Mouse (Mus musculus) midbrain, embryonic 15.5 days (tissue): ENCODE results near the gene Bpifc. TPM values are rescaled to one million over a fixed set of nuclear protein-coding genes. Genes with fewer than 3 reads are reported as not detected.

Experiments used
- ATAC-seq: fragments of 200-750 bp; cut with Nextera tagmentation; replicated peaks from 2 replicates; pipeline ENCODE4 v1.8.0; 2017; ENCODE audit warnings: moderate TSS enrichment
- H3K27ac ChIP-seq: fragments of 300-500 bp; sonication (generic); 2 replicates; pipeline ENCODE4 v1.5.1; 2015; ENCODE audit warnings: mild to moderate bottlenecking, inconsistent platforms
- H3K27me3 ChIP-seq: fragments of 300-500 bp; sonication (generic); replicated peaks from 2 replicates; pipeline ENCODE4 v1.6.1; 2015; ENCODE audit warnings: inconsistent platforms
- H3K36me3 ChIP-seq: fragments of 300-500 bp; sonication (generic); replicated peaks from 2 replicates; pipeline ENCODE4 v1.6.1; 2015; ENCODE audit warnings: inconsistent platforms
- H3K4me1 ChIP-seq: fragments of 300-500 bp; sonication (generic); 2 replicates; pipeline ENCODE4 v1.6.1; 2015; ENCODE audit warnings: inconsistent platforms
- H3K4me2 ChIP-seq: fragments of 300-500 bp; sonication (generic); 2 replicates; pipeline ENCODE4 v1.6.1; 2015; ENCODE audit warnings: inconsistent platforms, mild to moderate bottlenecking, moderate library complexity
- H3K4me3 ChIP-seq: fragments of 300-500 bp; sonication (generic); 2 replicates; pipeline ENCODE4 v1.5.1; 2015; ENCODE audit warnings: mild to moderate bottlenecking, inconsistent platforms
- H3K9ac ChIP-seq: fragments of 300-500 bp; sonication (generic); 2 replicates; pipeline ENCODE4 v1.6.1; 2015; ENCODE audit warnings: mild to moderate bottlenecking, inconsistent platforms
- H3K9me3 ChIP-seq: fragments of 300-500 bp; sonication (generic); 2 replicates; pipeline ENCODE4 v1.6.1; 2016; ENCODE audit warnings: inconsistent platforms
- WGBS: fragments of 180-500 bp; shearing (Covaris S2); methylation state at CpG from one replicate; pipeline ENCODE4 v1.1.7; 2015; ENCODE audit warnings: mixed read lengths; 5-methylcytosine and 5-hydroxymethylcytosine counted together
- polyA plus RNA-seq: library from polyadenylated mRNA; unstranded; fragments of >200 nt; fragmentation: Nextera tagmentation; extraction: Ambion mirVana; gene quantifications from 2 replicates; pipeline ENCODE4 v1.2.1, GENCODE M21; 2015

Gene Bpifc
- 0.11 TPM in 1 of 2 replicates, not detected in the other for polyA plus RNA-seq

DNA sequence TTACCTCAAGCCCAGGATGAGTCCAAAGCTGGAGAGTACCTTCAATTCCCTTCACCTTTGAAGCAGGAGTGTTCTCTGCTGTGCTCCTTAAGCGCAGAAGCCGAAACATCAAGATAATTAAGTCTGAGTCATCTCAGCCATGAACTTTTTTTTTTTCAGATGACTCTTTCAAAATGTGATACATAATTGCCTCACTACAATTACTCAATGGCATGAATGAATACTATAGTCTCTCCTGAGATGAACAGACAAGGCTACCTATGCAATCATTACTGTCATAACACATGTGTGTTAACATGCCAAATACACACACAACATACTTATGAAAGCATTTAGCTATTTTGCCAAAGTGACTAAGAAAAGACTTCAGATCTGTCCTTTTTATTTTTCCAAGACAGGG, at the start of gene Bpifc:
Gene Bpifc, minus strand, starts transcription at position 115 of the 400 bp plus-strand sequence.
- no peaks in the 10 kb centered on the region for H3K9me3 ChIP-seq
- ATAC-seq: no peak

DNA sequence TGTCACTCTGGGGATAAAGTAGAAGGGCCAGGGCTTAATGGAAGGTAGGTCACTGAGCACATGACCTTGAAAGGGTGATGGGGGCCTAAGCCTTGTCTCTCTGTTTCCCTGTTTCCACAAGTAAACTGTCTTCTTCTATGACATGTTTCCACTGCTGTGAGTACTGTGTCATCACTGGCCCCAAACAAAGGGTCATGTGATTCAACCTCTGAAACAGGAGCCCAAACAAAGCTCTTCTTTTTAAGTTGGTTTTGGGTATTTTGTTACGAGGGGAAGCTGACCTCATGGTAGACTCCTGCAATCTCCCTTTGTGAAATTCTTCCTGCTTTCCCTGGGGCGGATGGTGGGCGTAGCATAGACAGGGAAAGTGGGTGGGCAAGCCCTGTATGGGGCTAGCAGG, 48.6 kb upstream of the Bpifc start:
- 55% methylated on average over 3 of the region's 3 CpGs for WGBS
- Histone ChIP-seq H3K27ac (no peak overlapping the region), H3K27me3 (no peaks in the 10 kb centered on the region), H3K9ac (no peak overlapping the region), H3K4me3 (no peak overlapping the region), H3K36me3 (peaks cover 19% of the 10 kb centered on the region), H3K9me3 (no peaks in the 10 kb centered on the region), H3K4me1 (no peaks in the 10 kb centered on the region), H3K4me2 (no peak overlapping the region)
- no peak for ATAC-seq

More for the DNA sequence above, at the start of gene Bpifc:
- WGBS: 90% methylated on average over 2 of the region's 2 CpGs
- H3K4me2 ChIP-seq: no peak within 1 kb of the TSS
- H3K4me3 ChIP-seq: no peak within 1 kb of the TSS
- H3K27me3 ChIP-seq: no peaks in the 10 kb centered on the region
- no peak within 1 kb of the TSS for H3K9ac ChIP-seq
- no peaks in the 10 kb centered on the region for H3K4me1 ChIP-seq
- H3K36me3 ChIP-seq: no peaks in the 10 kb centered on the region
- H3K27ac ChIP-seq: no peak within 1 kb of the TSS

DNA sequence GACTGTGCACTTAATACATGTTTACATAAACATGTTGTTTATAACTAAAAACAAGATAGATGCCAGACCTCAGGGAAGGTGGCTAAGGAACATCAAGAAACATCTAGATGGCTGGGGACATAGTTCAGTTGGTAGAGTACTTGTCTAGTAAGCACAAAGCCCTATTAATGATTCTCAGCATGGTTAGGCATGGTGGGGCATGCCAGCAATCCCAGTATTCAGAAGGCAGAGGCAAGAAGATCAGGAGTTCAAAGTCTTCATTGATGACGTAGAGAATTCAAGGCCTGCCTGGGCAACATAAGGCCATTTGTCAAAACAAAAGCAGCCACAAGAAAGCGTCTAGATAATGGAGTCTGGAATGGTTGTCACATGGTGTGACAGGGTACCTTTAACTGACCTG, 46.0 kb upstream of the Bpifc start:
- Histone ChIP-seq H3K9me3 (no peaks in the 10 kb centered on the region), H3K9ac (no peak overlapping the region), H3K27ac (no peak overlapping the region), H3K4me2 (no peak overlapping the region), H3K4me3 (no peak overlapping the region), H3K4me1 (no peaks in the 10 kb centered on the region), H3K27me3 (no peaks in the 10 kb centered on the region), H3K36me3 (peaks cover 25% of the 10 kb centered on the region)
- 52% methylated on average over 2 of the region's 2 CpGs for WGBS
- ATAC-seq: no peak

DNA sequence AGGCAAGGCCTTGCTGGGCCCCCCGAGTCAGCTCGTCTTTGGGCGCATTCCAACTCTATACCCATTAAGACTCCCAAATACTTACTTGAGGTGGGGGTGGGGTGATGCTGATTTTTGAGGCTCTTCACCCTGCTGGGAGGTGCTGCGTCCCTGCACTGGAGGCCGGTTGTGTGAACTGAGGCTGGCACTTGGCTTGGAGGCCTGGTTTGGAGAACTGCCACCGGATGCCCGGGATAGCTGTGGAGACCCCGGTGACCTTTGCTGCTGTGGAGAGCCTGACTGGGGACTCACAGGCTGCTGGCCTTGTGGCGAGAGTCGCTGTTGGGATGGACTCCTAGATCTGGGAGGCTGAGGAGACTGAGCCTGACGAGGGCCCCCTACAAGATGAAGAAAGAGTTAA, 45.6 kb upstream of the Bpifc start:
- Histone ChIP-seq H3K27me3 (no peaks in the 10 kb centered on the region), H3K27ac (no peak overlapping the region), H3K36me3 (peaks cover 21% of the 10 kb centered on the region), H3K4me3 (no peak overlapping the region), H3K9me3 (no peaks in the 10 kb centered on the region), H3K4me1 (no peaks in the 10 kb centered on the region), H3K9ac (no peak overlapping the region), H3K4me2 (no peak overlapping the region)
- WGBS: 87% methylated on average over 11 of the region's 11 CpGs
- ATAC-seq: no peak

GRCm38 (mm10) chr10:86056297-86056903, 44.7 kb upstream of the Bpifc start:
- no peak for ATAC-seq
- no peaks in the 10 kb centered on the region for H3K4me1 ChIP-seq
- 78% methylated on average over 8 of the region's 8 CpGs for WGBS

DNA sequence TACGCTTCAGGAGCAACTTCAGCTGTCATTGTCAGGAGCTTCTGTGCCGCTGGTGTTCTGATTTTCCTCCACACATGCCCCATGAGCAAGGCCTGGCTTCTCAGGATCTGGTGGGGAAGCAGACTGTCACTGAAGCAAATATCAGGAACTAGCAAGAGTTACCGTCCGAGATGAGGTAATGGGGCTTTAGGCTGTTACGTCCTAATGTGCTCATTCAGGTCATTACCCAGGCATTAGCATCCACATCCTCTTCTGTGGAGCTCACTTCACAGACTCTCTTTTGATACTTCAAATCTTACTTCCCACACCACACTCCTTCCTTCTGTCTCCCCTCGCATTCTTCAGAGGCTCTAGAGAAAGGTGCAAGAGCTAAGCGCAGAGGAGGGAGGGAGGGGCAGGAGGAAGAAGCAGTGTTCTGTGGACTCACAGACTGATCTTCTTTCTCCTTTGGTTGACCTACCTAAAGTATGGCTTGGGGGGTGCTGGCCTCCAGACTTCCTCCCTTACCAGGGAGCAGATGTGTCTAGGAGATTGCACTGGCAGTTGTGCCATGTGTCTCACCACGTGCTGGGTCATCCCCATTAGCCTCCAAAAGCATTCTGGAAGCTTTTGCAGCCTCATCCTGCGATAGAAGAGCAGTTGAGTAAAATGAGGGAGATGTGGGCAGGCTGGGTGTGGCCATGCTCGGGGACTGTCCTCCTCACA, 41.3 kb upstream of the Bpifc start:
- Histone ChIP-seq H3K27me3 (no peaks in the 10 kb centered on the region), H3K9me3 (no peaks in the 10 kb centered on the region), H3K4me3 (no peak overlapping the region), H3K4me1 (no peaks in the 10 kb centered on the region), H3K36me3 (peaks cover 21% of the 10 kb centered on the region), H3K4me2 (no peak overlapping the region), H3K27ac (no peak overlapping the region), H3K9ac (no peak overlapping the region)
- ATAC-seq: no peak
- WGBS: 85% methylated on average over 10 of the region's 10 CpGs

More at GRCm38 (mm10) chr10:86056297-86056903, 44.7 kb upstream of the Bpifc start:
- no peaks in the 10 kb centered on the region for H3K27me3 ChIP-seq
- H3K4me2 ChIP-seq: no peak overlapping the region
- H3K27ac ChIP-seq: no peak overlapping the region
- H3K9ac ChIP-seq: no peak overlapping the region
- no peaks in the 10 kb centered on the region for H3K9me3 ChIP-seq
- no peak overlapping the region for H3K4me3 ChIP-seq
- peaks cover 21% of the 10 kb centered on the region for H3K36me3 ChIP-seq

- ATAC-seq: no peak
- whole genome bisulfite sequencing: 82% methylated on average over 2 of the region's 2 CpGs
- Histone ChIP-seq H3K27me3 (no peaks in the 10 kb centered on the region), H3K4me1 (no peaks in the 10 kb centered on the region), H3K9me3 (no peaks in the 10 kb centered on the region), H3K27ac (no peak overlapping the region), H3K9ac (no peak overlapping the region), H3K4me2 (no peak overlapping the region), H3K36me3 (peaks cover 10% of the 10 kb centered on the region), H3K4me3 (no peak overlapping the region)
Measured at GRCm38 (mm10) chr10:86050522-86050921, 38.8 kb upstream of the Bpifc start.

- WGBS: 92% methylated on average over 9 of the region's 9 CpGs
- Histone ChIP-seq H3K4me3 (no peak overlapping the region), H3K27ac (no peak overlapping the region)
Measured at GRCm38 (mm10) chr10:86047786-86048185, 36.1 kb upstream of the Bpifc start.

GRCm38 (mm10) chr10:86046371-86046770, 34.7 kb upstream of the Bpifc start:
- H3K36me3 ChIP-seq: no peaks in the 10 kb centered on the region
- no peak overlapping the region for H3K4me2 ChIP-seq
- H3K9me3 ChIP-seq: no peaks in the 10 kb centered on the region
- no peak overlapping the region for H3K4me3 ChIP-seq
- no peaks in the 10 kb centered on the region for H3K4me1 ChIP-seq
- H3K27ac ChIP-seq: no peak overlapping the region
- no peak overlapping the region for H3K9ac ChIP-seq
- WGBS: 98% methylated on average over 1 of the region's 1 CpGs
- no peak for ATAC-seq
- no peaks in the 10 kb centered on the region for H3K27me3 ChIP-seq

More at GRCm38 (mm10) chr10:86047786-86048185, 36.1 kb upstream of the Bpifc start:
- no peaks in the 10 kb centered on the region for H3K4me1 ChIP-seq
- no peak overlapping the region for H3K4me2 ChIP-seq
- no peaks in the 10 kb centered on the region for H3K27me3 ChIP-seq
- H3K36me3 ChIP-seq: no peaks in the 10 kb centered on the region
- no peaks in the 10 kb centered on the region for H3K9me3 ChIP-seq
- ATAC-seq: no peak
- no peak overlapping the region for H3K9ac ChIP-seq

DNA sequence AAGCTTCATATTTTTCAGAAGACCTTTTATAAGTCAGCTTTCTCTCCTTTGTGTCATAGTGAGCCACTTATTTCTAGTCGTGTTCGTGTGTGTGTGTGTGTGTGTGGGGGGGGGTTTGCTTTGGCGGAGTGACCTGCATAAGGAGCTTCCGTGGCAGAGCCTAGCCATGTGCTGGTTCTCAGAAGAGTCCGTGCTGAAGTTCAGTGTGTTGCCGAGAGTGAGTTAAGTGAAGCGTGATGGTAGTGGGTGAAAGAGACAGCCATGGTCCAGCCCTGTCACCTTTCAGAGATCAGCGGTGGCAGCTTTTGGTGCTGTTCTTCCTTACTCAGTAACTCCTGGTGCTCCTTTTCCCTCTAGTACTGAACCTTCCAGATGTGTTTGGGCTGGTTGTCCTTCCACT, 32.4 kb upstream of the Bpifc start:
- 77% methylated on average over 8 of the region's 8 CpGs for WGBS
- no peak overlapping the region for H3K4me2 ChIP-seq
- no peak for ATAC-seq
- H3K4me1 ChIP-seq: no peaks in the 10 kb centered on the region
- H3K9me3 ChIP-seq: no peaks in the 10 kb centered on the region
- no peak overlapping the region for H3K9ac ChIP-seq
- H3K36me3 ChIP-seq: no peaks in the 10 kb centered on the region
- H3K27me3 ChIP-seq: no peaks in the 10 kb centered on the region
- H3K27ac ChIP-seq: no peak overlapping the region
- no peak overlapping the region for H3K4me3 ChIP-seq

DNA sequence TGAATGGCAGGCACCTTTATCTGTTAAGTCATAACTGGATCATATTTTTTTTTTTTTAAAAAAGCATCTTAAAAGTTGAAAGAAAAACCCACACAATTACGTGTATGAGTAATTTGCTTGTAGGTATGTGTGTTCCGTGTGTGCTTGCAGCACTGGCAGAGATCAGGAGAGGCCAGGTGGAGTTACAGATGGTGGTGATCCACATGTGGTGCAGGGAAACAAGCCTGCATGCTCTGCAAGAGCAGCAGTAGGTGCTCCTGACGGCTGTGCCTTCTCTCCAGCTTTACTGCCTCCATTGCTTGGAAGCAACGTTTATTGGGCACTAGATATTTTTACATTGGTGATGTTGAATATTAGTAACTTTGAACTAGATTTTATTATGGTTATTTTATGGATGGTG, 32.0 kb upstream of the Bpifc start:
- no peak overlapping the region for H3K27ac ChIP-seq
- H3K4me2 ChIP-seq: no peak overlapping the region
- H3K9me3 ChIP-seq: no peaks in the 10 kb centered on the region
- no peaks in the 10 kb centered on the region for H3K27me3 ChIP-seq
- no peak overlapping the region for H3K9ac ChIP-seq
- H3K36me3 ChIP-seq: no peaks in the 10 kb centered on the region
- no peak for ATAC-seq
- 83% methylated on average over 4 of the region's 4 CpGs for WGBS
- no peaks in the 10 kb centered on the region for H3K4me1 ChIP-seq
- no peak overlapping the region for H3K4me3 ChIP-seq

DNA sequence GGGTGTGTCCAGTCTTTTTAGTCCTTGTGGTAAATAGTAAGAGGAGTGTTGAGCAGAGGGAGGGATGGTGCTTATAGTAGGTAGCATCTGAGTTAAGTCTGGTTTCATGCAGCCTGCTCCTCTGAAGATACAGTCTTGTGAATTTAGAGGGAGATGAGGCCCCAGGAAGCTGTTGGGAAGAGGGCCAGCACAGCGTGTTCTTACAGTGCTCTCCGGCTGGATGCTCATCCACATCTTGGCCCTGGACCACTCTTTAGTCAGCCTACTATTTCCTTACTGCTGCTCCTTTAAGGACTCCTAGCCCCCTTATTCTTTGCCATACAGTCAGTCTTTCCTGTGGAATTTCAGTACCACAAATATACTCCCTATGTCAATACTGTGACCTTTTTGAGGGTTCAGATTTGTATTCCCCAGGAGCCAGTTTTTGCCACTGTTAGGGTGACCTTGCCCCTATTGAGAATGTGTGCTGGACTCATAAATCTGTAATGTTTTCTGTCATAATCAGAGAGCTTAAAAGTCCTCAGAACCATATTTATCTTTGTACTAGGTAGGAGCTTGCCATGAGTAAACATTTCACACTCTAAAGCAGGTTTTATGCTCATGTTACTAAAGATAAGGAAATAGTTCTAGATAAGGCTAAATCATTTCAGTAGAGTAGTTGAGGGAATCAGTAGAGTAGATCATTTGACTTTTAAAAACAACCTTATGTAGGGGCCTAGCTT, 22.5 kb upstream of the Bpifc start:
- no peak for ATAC-seq
- 90% methylated on average over 2 of the region's 2 CpGs for WGBS

More for the DNA sequence above, 22.5 kb upstream of the Bpifc start:
- Histone ChIP-seq H3K27me3 (no peaks in the 10 kb centered on the region), H3K4me1 (no peaks in the 10 kb centered on the region), H3K4me3 (no peak overlapping the region), H3K9ac (no peak overlapping the region), H3K27ac (no peak overlapping the region), H3K36me3 (no peaks in the 10 kb centered on the region), H3K4me2 (no peak overlapping the region), H3K9me3 (no peaks in the 10 kb centered on the region)
